Mouse (Mus musculus): ENCODE data around the gene Tbck. TPM values are rescaled to one million over a fixed set of nuclear protein-coding genes. Genes with fewer than 3 reads are reported as not detected.

Gene Tbck
- 21.5 and 26.2 TPM in 2 replicates for polyA plus RNA-seq (2016; fragmentation: Nextera tagmentation; extraction: Ambion mirVana)

DNA sequence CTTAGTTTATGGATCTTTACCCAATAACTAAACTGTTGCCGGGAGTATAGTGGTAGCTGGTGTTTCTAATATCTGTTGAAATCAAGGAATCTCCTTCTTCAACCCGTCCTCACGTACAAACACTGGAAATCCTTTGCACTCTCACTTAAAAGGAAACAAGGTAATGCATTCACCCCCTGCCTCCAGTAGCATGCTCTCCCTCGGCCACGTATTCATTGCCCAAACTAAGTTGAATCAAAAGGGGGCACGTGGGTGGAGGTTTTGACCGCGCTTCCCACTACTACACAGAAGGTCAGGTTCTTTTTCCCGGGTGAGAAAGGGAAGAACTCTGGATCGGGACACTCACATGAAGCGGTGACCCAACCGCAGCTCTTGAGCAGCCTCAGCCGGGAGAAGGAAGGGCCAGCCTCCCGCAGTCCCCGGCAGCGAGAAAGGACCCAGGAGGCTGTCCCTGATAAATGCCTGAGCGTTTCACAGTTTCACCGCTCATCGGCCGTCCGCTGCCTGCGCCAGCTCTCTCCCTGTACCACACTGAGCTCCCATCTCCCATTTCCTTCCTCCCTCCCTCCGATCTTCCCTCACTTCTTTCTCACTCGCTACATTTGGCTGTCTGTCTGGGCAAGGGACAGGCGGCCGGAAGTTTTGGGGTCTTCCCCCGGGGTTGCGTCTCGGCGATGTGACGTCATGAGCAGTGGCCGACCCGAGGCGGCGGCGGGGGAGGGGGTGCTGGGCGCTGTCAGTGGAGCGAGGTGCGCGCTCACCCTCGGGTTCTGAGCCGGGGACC is at the start of gene Tbck:
Gene Tbck, plus strand, starts transcription at position 698 of the 784 bp plus-strand sequence.
- Histone ChIP-seq H3K4me3 (peak within 1 kb of the TSS; percentile 76), H3K9me3 (replicated peaks) (no peaks in the 10 kb centered on the region), H3K36me3 (peaks cover 4% of the 10 kb centered on the region; the same call in 1 of the 2 replicates), H3K4me1 (peaks cover 19% of the 10 kb centered on the region), H3K27me3 (ENCODE audit: low read depth, poor library complexity, severe bottlenecking) (no peaks in the 10 kb centered on the region), H3K27ac (replicated peaks) (peak within 1 kb of the TSS; percentile 99)
- under 1% methylated on average over 42 of the region's 42 CpGs for WGBS
- peak; percentile 93 for DNase-seq (ENCODE audit: low spot score)

DNA sequence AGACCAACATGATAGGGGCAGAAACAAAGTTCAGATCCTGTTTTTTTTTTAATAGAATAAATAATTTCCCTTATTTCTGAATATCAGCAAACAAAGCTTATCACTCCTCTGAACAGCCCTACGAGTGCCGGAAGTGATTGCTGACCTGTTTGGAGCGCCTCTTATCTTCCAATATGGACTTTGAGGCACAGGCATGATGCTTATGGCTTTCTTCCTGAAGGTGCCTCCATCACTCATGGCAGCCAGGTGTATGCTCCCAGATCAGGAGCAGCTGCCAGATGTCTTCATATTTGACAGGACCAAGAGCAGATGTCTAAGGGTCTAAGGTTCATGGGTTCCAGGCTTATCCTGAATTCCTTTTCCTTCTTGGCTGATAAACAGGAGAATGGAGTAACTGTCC is 46.9 kb upstream of the Tbck start:
- Histone ChIP-seq H3K9me3 (replicated peaks) (no peaks in the 10 kb centered on the region), H3K36me3 (no peaks in the 10 kb centered on the region), H3K27me3 (ENCODE audit: low read depth, poor library complexity, severe bottlenecking) (no peaks in the 10 kb centered on the region), H3K4me1 (no peaks in the 10 kb centered on the region), H3K27ac (replicated peaks) (no peak overlapping the region), H3K4me3 (no peak overlapping the region)
- WGBS: 86% methylated on average over 3 of the region's 3 CpGs
- no peak for DNase-seq (ENCODE audit: low spot score)

DNA sequence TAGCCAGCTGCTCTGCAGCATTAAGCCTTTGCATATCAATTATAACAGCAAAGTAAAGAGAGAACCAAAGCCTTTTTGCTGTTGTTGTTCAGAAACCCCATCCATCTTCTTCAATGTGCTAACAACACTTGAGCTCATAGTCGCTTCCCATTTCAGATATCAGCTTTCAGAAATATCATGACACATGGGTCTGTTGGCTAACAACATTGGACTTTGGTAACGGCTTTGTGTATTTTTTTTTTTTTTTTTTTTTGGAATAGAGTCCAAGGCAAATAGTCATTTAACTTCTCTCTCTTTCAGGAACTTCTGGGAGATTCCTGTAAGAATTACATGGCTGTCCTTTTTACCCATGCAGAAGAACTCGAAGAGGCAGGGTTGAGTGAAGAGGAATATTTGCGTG is 39.9 kb upstream of the Tbck start:
- WGBS: 86% methylated on average over 4 of the region's 4 CpGs
- Histone ChIP-seq H3K4me1 (no peaks in the 10 kb centered on the region), H3K27me3 (ENCODE audit: low read depth, poor library complexity, severe bottlenecking) (no peaks in the 10 kb centered on the region), H3K4me3 (no peak overlapping the region), H3K9me3 (replicated peaks) (no peaks in the 10 kb centered on the region), H3K27ac (replicated peaks) (no peak overlapping the region), H3K36me3 (no peaks in the 10 kb centered on the region)
- DNase-seq (ENCODE audit: low spot score): no peak

DNA sequence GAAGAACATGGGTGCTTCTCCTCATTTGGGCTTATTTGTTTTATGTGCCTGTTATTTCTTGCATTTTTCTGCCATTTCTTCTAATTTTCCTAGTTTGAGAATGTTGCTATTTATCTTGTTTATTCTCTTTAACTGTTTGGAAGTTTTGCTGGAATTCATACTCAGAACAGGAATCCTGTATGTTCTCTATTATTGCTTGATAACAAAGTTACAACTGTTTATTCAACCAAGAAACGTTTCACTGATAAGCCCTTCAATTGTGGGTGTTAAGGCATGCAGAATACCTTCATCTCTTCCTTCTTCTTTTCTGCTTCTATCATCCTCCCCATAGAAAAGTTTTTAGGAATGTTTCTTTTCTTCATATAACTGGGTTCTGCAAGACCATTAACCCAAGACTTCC is 37.1 kb upstream of the Tbck start:
- 53% methylated on average over 1 of the region's 1 CpGs for WGBS
- H3K36me3 ChIP-seq: no peaks in the 10 kb centered on the region
- no peak for DNase-seq (ENCODE audit: low spot score)
- no peaks in the 10 kb centered on the region for H3K27me3 ChIP-seq (ENCODE audit: low read depth, poor library complexity, severe bottlenecking)
- no peak overlapping the region for H3K4me3 ChIP-seq
- H3K9me3 ChIP-seq (replicated peaks): no peaks in the 10 kb centered on the region
- no peak overlapping the region for H3K27ac ChIP-seq (replicated peaks)
- H3K4me1 ChIP-seq: no peaks in the 10 kb centered on the region

DNA sequence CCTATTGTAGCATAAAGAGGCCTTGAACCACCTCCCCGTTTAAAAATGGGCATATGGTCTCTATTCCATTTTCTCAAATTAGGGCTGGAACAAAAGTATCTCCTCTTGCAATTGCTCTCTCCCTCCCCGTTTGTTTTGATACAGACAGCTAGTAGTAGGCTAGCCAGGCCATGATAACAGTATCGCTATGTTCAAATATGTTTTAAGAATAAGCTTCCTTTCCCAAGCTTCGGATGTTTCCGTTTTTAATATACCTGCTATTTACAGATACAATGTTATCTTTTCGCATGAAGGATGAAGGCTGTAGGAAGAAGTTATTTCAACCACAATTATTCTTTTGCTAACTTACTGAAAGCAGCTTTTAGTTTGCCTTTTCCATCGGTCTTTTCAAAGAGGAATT is 34.6 kb upstream of the Tbck start:
- Histone ChIP-seq H3K27me3 (ENCODE audit: low read depth, poor library complexity, severe bottlenecking) (no peaks in the 10 kb centered on the region), H3K4me3 (no peak overlapping the region), H3K9me3 (replicated peaks) (no peaks in the 10 kb centered on the region), H3K27ac (replicated peaks) (no peak overlapping the region), H3K4me1 (no peaks in the 10 kb centered on the region), H3K36me3 (no peaks in the 10 kb centered on the region)
- 91% methylated on average over 7 of the region's 7 CpGs for WGBS
- DNase-seq (ENCODE audit: low spot score): no peak

DNA sequence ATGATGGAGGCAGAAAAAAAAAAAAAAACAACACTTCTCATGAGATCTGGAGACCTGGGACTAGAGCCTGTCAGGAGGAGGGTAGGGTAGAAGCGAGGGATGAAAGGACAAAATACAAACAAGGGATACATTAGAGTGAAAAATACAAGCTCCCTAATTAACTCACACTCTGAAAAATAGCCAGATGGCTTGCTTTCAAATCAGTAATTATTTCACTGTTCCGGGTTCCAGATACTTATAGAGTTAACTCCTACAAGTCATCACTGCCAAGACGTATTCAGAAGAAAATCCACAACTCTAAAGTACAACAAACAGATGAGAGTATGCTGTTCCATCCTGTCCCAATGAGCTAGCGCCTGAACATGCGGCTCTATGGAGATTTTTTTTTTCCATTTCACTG is 33.8 kb upstream of the Tbck start:
- Histone ChIP-seq H3K4me1 (no peaks in the 10 kb centered on the region), H3K4me3 (no peak overlapping the region), H3K36me3 (no peaks in the 10 kb centered on the region), H3K9me3 (replicated peaks) (no peaks in the 10 kb centered on the region), H3K27ac (replicated peaks) (no peak overlapping the region), H3K27me3 (ENCODE audit: low read depth, poor library complexity, severe bottlenecking) (no peaks in the 10 kb centered on the region)
- 89% methylated on average over 5 of the region's 5 CpGs for WGBS
- DNase-seq (ENCODE audit: low spot score): no peak

DNA sequence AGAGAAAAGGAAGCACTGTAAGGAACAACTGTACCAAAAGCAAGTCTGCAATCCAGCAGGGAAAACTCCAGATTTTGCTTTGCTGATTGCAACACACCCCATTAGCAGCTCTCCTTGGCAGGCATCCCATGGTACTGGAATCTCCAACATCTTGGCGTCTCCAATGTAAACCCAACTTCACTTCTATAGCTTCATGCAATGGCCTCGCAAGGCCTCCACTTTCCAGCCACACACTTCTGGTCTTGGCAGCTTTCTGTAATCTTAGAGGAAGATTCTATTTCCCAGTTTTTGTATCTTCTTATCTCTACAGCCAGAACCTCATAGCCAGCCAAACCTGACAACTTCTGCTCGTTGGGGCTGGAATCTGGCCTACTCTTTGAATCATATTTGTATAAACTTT is 32.2 kb upstream of the Tbck start:
- 94% methylated on average over 3 of the region's 3 CpGs for WGBS
- H3K36me3 ChIP-seq: peaks cover 6% of the 10 kb centered on the region; the same call in 1 of the 2 replicates

DNA sequence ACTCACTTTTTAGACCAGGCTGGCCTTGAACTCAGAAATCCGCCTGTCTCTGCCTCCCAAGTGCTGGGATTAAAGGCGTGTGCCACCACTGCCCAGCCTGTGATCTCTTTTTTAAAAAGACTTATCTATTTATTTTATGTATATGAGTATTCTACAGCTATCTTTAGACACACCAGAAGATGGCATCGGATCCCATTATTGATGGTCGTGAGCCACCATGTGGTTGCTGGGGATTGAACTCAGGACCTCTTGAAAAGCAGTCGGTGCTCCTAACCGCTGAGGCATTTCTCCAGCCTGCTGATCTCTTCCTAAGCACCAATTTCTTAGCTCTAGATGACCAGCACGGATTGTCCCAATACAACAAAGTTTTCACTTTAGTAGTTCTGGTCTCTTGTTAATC is 30.0 kb upstream of the Tbck start:
- no peak overlapping the region for H3K4me3 ChIP-seq
- H3K36me3 ChIP-seq: peaks cover 12% of the 10 kb centered on the region
- no peak for DNase-seq (ENCODE audit: low spot score)
- H3K27me3 ChIP-seq (ENCODE audit: low read depth, poor library complexity, severe bottlenecking): no peaks in the 10 kb centered on the region
- WGBS: 85% methylated on average over 7 of the region's 7 CpGs
- no peaks in the 10 kb centered on the region for H3K4me1 ChIP-seq
- H3K9me3 ChIP-seq (replicated peaks): no peaks in the 10 kb centered on the region
- H3K27ac ChIP-seq (replicated peaks): no peak overlapping the region

More for the DNA sequence above, 32.2 kb upstream of the Tbck start:
- Histone ChIP-seq H3K27ac (replicated peaks) (no peak overlapping the region), H3K4me1 (no peaks in the 10 kb centered on the region), H3K9me3 (replicated peaks) (no peaks in the 10 kb centered on the region), H3K27me3 (ENCODE audit: low read depth, poor library complexity, severe bottlenecking) (no peaks in the 10 kb centered on the region), H3K4me3 (no peak overlapping the region)
- no peak for DNase-seq (ENCODE audit: low spot score)

DNA sequence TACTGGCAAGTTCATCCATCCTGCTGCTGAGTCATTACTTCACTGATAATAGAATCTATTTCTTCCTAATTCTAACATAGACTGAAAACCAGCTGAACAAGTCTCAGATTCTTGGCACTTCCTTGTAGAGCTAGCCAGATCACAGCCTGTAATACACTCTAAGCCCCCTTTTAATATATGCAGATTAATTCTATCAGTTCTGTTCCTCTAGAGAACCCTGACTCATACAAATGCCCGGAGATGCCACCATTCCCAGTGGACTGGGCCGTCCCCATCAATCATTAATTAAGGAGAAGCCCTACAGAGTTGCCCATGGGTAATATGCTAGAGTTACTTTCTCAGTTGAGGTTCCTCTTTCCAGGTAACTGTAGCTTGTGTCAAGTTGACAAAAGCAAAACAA is 28.0 kb upstream of the Tbck start:
- H3K9me3 ChIP-seq (replicated peaks): no peaks in the 10 kb centered on the region
- H3K36me3 ChIP-seq: peaks cover 32% of the 10 kb centered on the region
- H3K27ac ChIP-seq (replicated peaks): no peak overlapping the region
- H3K4me1 ChIP-seq: no peaks in the 10 kb centered on the region
- H3K4me3 ChIP-seq: no peak overlapping the region
- 85% methylated on average over 2 of the region's 2 CpGs for WGBS
- no peak for DNase-seq (ENCODE audit: low spot score)
- no peaks in the 10 kb centered on the region for H3K27me3 ChIP-seq (ENCODE audit: low read depth, poor library complexity, severe bottlenecking)

DNA sequence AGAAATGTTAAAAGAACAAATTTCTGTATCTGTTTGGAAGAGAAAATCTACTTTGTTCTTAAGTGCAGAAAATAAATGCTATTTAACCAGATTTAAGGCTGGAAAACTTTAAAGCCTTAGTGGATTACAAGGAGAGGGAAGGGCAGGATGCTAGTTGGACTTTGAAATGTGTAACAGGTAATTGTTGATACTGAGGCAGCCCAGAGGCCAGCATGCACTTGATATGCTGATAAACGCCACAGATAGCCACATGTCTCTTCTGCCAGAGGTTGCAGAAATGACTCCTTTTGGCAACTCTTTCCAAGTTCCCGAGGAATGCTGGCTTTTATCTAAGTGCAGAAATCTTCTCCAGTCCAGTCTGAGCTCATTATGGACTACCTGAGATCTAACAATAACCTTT is 6.5 kb upstream of the Tbck start:
- Histone ChIP-seq H3K36me3 (peaks cover 33% of the 10 kb centered on the region), H3K27ac (replicated peaks) (no peak overlapping the region), H3K27me3 (ENCODE audit: low read depth, poor library complexity, severe bottlenecking) (no peaks in the 10 kb centered on the region), H3K9me3 (replicated peaks) (no peaks in the 10 kb centered on the region), H3K4me3 (no peak overlapping the region), H3K4me1 (peaks cover 2% of the 10 kb centered on the region)
- 95% methylated on average over 2 of the region's 2 CpGs for WGBS
- DNase-seq (ENCODE audit: low spot score): no peak

DNA sequence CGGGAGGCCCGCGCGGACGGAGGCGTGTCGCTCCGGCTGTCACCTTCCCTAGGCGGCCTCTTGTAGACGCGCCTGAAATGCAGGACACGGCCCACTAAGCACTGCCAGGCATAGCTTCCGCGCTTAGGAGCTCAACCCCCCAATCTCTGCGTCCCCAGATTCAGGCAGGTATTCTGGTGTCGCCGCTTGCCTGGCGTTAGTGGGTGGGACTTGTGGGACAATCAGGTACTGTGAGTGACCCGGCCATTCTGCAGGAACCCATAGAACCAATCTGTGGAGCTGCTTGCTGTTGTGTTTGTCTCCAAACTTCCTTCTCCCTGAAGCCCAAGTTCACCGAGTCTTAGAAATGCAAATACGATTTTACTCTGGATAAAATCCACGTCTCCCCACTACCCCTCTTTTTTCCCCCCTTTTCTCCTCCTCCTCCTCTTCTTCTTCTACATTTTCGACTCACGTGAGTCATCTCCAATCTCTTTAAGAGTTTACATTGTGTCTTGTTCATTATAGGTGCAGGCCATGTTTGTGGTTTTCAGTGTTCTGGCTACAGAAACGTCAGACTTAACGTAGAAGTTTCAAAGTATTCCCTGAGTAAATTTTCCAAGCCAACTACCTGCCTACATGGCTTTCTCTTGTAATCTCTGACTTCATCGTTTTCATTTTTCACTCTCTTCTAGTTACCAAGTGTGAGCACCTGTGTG is 436 bp downstream of the Tbck start, which contains the start of gene Aimp1:
Gene Aimp1, minus strand, starts transcription at position 140 of the 698 bp plus-strand sequence.
- 3% methylated on average over 27 of the region's 27 CpGs for WGBS

DNA sequence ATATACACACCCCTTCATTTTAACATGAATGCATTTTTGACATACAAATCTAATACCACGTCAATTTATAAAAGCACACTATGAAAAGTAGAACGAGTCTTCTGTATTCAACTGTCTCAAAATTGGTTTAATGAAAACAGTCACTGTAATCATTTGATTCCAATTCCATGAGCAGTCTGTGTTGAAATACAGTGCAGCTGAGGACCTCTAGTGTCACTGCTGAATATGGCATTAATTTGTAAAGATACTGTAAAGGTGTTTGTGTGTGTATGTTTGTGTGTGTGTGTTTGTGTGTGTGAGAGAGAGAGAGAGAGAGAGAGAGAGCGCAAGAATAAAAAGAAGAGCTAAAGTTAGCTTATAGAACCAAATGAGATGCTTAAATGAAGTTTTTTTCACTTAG is 17.4 kb downstream of the Tbck start:
- 92% methylated on average over 3 of the region's 3 CpGs for WGBS
- no peaks in the 10 kb centered on the region for H3K36me3 ChIP-seq
- no peaks in the 10 kb centered on the region for H3K4me1 ChIP-seq
- no peak for DNase-seq (ENCODE audit: low spot score)
- H3K27ac ChIP-seq (replicated peaks): no peak overlapping the region
- H3K4me3 ChIP-seq: no peak overlapping the region
- no peaks in the 10 kb centered on the region for H3K9me3 ChIP-seq (replicated peaks)
- H3K27me3 ChIP-seq (ENCODE audit: low read depth, poor library complexity, severe bottlenecking): no peaks in the 10 kb centered on the region

More for the DNA sequence above, 436 bp downstream of the Tbck start, which contains the start of gene Aimp1:
- H3K4me3 ChIP-seq: peak within 1 kb of the TSS; percentile 76
- H3K36me3 ChIP-seq: peaks cover 6% of the 10 kb centered on the region
- DNase-seq (ENCODE audit: low spot score): no peak
- H3K27ac ChIP-seq (replicated peaks): peak within 1 kb of the TSS; percentile 99
- no peaks in the 10 kb centered on the region for H3K27me3 ChIP-seq (ENCODE audit: low read depth, poor library complexity, severe bottlenecking)
- H3K9me3 ChIP-seq (replicated peaks): no peaks in the 10 kb centered on the region
- H3K4me1 ChIP-seq: peaks cover 19% of the 10 kb centered on the region

DNA sequence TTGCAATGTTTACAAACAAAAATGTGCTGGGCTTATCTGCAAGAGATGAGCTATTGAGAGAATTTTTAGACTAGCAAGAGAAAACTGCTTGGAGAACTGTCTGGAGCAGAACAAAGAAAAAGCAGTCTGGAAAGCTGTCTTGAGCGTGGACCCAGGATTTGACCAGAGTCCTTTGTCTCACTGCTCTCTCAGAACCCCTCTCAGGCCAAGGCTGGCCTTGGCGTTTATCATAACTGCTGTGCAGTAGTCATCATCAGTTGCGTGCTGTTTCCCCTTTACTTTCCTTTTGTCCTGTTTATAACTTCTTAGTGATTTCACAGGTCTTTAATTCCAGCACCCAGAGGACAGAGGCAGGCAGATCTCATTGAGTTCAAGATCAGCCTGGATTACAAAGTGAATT is 20.3 kb downstream of the Tbck start:
- 85% methylated on average over 3 of the region's 3 CpGs for WGBS
- H3K36me3 ChIP-seq: peaks cover 3% of the 10 kb centered on the region; the same call in 1 of the 2 replicates
- no peaks in the 10 kb centered on the region for H3K4me1 ChIP-seq
- no peak overlapping the region for H3K4me3 ChIP-seq
- no peaks in the 10 kb centered on the region for H3K27me3 ChIP-seq (ENCODE audit: low read depth, poor library complexity, severe bottlenecking)
- no peaks in the 10 kb centered on the region for H3K9me3 ChIP-seq (replicated peaks)
- no peak for DNase-seq (ENCODE audit: low spot score)
- H3K27ac ChIP-seq (replicated peaks): no peak overlapping the region
